Comparison of ENCODE assay signal across 8 mouse cellular contexts in genomic region chr1:51644399-51644798, GRCm38 (mm10).
DNase-seq lines count a peak whose midpoint lies in the region; ATAC-seq lines count a peak whose summit lies in the region.

No protein-coding gene starts in this region.

- peak; percentile 90 for ATAC-seq in common myeloid progenitor, adult 5-6 weeks (replicated peaks; ENCODE audit: low read depth, poor library complexity, severe bottlenecking)

- peak; percentile 82 for DNase-seq in CD4-positive, CD25-positive, alpha-beta regulatory T cell, adult 2 months (ENCODE audit: low read depth, low spot score)
- peak; percentile 84 for DNase-seq in adipocyte (ENCODE audit: low spot score)
- peak; percentile 50 to 59 for DNase-seq in gastrocnemius, postnatal 36 days
- peak; percentile 87 for DNase-seq in layer of hippocampus, adult 9-10 months (ENCODE audit: low spot score)
- peak; percentile 50 to 81 for DNase-seq in lung, postnatal 4 days
- peak; percentile 81 to 86 for DNase-seq in right cerebral cortex, postnatal 10 days (ENCODE audit: low spot score in 2 of 2)
- peak; percentile 60 to 75 for DNase-seq in urinary bladder, postnatal 36 days (ENCODE audit: low spot score in 2 of 2)

- intact Hi-C loops in gastrocnemius, postnatal 36 days (cut with DNase I), result loop anchor here (2.0 to 10.0 kb wide), 2 partner anchors 302 to 450 kb away; no protein-coding TSS in a partner anchor

Comparison
In these comparisons a context has a peak if more than half of its experiments do, and no peak if none do; other contexts are left out.
1. Peak in every context shown above with its lines: DNase-seq and ATAC-seq.